Mouse (Mus musculus): ENCODE results near the gene Banp.
A peak's percentile ranks its signal among the peaks of the same experiment; 100 is the strongest.

Banp gene

GRCm38 (mm10) chr8:121980792-121981519 is 31.4 kb downstream of the Banp start:
- no peak for DNase-seq (ENCODE audit: low read depth)

DNA sequence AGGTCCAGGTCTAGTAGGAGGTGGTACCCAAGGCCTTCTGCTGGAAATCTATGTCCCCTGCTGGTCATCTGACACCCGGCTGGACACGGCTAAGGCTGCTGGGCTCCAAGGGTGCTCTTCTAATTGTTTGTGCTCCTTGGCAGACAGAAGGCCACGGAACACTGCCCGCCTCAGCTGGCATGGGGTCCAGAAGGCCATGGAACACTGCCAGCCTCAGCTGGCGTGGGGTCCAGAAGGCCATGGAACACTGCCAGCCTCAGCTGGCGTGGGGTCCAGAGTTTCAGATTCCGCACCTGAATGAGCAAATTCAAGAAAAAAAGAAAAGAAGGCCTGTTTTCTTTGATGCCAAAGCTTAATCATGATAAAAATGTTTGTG is 32.0 kb downstream of the Banp start:
- DNase-seq (ENCODE audit: low read depth): no peak

DNA sequence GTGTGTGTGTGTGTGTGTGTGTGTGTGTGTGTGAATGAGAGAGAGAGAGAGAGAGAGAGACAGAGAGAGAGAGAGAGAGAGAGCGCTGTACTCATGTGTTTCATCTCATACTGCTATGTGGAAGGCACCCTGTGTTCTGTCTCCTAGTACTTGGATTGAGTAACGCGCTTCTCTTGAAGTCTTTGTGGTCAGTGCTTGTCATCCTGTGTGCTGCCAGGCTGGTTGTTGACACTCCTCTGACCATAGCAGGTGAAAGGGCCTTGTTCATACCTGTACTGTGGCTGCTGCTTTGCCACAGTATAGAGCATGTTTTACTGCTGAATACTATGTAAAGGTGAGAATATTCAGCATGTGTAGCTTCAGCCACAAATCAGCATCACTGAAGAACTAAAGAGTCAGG is 36.1 kb downstream of the Banp start:
- DNase-seq (ENCODE audit: low read depth): no peak

DNA sequence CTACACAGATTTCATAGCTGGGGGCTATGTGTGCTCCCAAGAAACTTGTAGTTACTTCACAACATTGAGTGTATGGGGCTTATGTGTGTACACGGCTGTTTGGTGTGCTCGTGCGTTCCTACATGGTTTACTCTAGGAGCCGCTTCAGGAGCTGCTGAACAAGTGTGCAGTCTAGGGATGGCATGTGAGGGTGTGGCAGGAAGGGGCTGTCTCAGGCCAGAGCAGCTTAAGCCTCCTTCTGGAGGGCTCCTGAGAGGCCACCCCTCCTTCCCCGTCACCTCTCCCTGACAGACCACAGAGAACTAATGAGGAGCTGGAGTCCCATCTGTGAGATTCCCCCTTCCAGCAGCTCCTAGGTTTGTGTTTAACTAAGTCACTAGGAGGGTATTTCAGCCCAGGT is 38.3 kb downstream of the Banp start:
- no peak for DNase-seq (ENCODE audit: low read depth)

GRCm38 (mm10) chr8:121990506-121991255 is 41.1 kb downstream of the Banp start:
- no peak for DNase-seq (ENCODE audit: low read depth)

DNA sequence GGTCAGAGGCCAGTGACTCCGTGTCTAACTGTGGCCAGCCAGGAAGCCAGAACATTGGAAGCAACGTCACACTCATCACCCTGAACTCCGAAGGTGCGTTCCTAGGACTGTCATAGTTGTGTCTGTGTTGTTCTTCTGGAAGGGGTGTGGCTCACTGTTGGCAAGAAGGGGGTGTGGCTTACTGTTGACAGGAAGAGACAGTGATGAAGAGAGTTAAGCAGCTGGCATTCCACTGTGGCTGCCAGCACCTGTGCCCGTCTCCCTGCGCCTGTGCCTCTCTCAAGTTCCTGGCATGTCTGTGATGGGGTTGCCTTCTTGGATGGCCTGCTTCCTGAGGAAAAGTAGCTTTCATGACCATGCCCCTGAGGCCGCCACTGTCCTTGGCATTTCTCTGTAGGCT is 42.1 kb downstream of the Banp start:
- no peak for DNase-seq (ENCODE audit: low read depth)

- no peak for DNase-seq (ENCODE audit: low read depth)
Measured at GRCm38 (mm10) chr8:121992911-121993310, 43.4 kb downstream of the Banp start.

- DNase-seq (ENCODE audit: low read depth): peak; percentile 36
Measured at GRCm38 (mm10) chr8:121995112-121995511, 45.6 kb downstream of the Banp start.

- no peak for DNase-seq (ENCODE audit: low read depth)
Measured at GRCm38 (mm10) chr8:121995895-121996294, 46.3 kb downstream of the Banp start.

DNA sequence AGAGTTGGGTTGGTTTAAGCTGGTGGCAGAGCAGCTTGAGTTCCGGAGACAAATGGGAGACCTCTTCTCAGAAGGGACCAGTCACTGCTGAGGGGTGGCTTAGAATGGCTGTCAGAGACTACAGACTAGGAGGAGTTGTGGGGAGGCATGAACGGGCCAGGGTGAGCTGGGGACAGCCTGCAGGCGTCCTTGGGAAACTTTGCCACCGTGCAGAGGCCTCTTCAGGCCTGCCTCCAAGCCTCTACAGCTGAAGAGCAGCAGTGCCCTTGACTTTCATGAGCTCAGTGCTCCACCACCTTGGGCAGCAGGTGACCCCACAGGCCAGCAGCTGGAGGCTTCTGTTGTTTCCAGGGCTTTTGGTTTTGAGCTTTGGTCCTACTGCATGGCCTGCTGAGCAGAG is 49.1 kb downstream of the Banp start:
- no peak for DNase-seq (ENCODE audit: low read depth)

- DNase-seq (ENCODE audit: low read depth): peak; percentile 33
Measured at GRCm38 (mm10) chr8:121999211-121999610, 49.7 kb downstream of the Banp start.

DNA sequence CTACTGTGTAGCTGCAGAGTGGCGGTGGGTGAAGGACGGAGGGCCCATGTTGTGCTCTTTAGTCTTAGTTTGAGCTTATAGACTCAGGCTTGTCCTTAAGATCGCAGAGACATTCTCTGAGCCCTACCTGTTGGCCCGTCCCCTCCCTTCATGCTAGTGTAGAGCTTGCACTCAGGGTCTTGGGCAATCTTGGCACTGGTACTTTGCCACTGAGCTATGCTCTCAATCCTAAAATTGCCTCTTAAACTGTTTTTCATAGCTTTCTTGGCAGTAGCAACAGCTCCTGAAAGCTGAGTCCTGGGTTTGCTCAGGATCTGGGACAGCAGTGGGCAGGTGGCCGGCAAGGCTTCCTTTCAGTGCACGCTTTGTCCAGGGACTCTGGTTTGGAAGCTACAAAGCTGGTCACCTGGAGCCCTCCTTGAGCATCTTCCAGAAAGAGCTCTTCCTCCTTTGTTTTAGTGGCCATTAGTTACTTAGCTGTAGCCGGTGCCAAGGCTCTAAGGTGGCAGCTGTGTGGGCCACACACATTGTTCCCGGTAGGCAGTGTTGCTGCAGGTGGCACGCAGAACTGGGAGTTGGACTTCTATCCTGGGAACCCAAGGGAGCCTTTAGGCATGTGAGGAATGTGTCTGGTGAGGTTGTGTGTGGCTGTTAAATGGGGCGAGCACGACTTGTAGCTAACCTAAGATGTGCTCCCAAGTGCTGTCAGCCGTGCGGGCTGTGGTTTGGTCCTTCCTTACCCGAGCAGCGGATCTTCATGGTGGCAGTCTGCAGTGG is 52.0 kb downstream of the Banp start:
- DNase-seq (ENCODE audit: low read depth): no peak

GRCm38 (mm10) chr8:122003646-122004045 is 54.1 kb downstream of the Banp start:
- DNase-seq (ENCODE audit: low read depth): no peak

GRCm38 (mm10) chr8:122004131-122004530 is 54.6 kb downstream of the Banp start:
- DNase-seq (ENCODE audit: low read depth): no peak

DNA sequence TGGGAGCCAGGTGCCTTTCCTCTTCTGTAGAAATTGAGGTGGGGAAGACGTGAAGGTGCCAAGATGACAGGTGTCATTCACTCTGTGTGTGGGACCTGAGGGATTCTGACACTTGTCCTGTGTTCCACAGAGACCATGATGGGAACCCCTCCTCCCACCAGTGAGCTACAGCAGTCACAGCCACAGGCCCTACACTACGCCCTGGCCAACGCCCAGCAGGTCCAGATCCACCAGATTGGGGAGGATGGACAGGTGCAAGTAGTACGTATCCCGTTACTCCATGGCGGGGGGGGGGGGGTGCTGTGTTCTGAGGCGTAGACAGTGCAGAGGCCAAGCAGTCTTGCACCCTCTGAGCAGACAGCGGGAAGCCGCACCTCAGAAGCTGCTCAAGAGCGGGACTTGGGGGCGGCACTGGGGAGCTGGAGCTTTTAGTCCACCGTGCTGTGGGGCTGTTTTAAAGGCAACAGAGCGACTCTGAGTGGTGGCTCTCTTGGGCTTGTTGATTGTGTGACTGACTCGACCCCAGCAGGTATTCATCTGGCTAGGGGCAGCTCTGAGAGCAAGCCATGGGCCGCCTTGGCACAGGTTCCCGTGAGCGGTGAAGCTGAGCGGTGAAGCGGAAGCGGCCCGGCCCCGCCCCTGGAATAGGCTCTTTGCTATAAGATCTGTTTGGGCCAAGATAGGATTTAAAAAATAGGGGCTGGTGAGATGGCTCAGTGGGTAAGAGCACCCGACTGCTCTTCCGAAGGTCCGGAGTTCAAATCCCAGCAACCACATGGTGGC is 56.1 kb downstream of the Banp start:
- DNase-seq (ENCODE audit: low read depth): no peak

DNA sequence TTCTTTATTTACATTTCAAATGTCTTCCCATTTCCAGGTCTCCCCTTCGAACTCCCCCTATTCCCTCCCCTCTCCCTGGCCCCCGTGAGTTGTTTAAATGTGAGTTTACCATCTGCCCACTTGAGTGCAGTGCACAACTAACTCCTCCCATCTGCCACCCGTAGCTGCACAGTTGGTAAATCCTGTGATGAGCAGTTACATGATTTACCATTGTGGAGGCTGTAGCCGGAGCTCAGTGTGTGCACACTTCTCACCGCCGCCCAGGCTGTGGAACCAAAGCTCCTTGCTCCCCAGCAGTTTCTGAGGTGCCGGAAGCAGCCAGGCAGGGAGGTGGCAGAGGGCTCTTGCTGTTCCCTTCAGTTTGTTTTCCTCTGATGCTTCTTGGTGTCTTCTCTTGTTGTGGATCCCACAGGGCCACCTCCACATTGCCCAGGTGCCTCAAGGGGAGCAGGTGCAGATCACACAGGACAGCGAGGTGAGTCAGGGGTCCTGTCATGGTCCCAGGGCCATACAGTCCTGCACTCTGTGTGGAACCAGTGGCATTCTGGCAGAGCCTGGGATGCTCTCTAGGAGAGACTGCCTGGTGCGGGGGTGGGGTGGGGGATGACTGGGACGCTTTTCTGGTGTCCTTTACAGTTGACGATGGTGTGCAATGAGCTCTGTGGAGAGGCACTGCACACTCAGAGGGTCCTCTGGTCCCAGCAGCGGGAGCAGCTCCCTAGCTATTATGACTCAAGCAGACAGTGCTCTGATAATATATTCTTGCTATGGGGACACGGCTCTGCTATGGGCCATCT is 57.3 kb downstream of the Banp start:
- DNase-seq (ENCODE audit: low read depth): no peak

- no peak for DNase-seq (ENCODE audit: low read depth)
Measured at GRCm38 (mm10) chr8:122008395-122008794, 58.8 kb downstream of the Banp start.

GRCm38 (mm10) chr8:122010638-122011037 is 61.1 kb downstream of the Banp start:
- no peak for DNase-seq (ENCODE audit: low read depth)

DNA sequence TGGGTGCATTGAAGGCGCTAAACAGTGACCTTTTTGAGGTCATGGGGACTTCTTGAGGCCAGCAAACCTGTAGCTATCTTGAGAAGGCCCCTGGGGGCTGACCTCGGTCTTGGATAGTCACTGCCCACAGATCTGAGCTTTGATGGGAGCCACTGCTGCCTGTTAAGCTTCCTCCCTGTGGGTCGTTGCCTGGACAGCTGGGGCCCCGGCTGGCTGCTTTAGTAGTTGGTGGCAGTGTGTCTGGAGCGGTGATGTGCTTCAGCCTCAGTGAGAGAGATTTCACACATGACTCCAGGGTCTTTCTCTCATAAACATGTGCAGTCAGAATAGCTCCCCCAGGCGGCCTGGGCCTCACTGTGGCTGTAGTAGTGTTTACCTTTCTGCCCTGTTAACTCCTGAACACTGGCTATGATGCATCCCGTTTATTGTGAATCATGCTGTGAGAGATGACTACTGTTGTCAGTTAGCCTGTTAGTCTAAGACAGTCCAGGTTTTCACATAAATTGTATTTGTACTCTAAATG is 61.6 kb downstream of the Banp start:
- no peak for DNase-seq (ENCODE audit: low read depth)

- no peak for DNase-seq (ENCODE audit: low read depth)
Measured at GRCm38 (mm10) chr8:122014606-122015005, 65.1 kb downstream of the Banp start.

Measured in 416B (cell line).